Mouse (Mus musculus) thymus, postnatal 25 days (tissue): Measurements from ENCODE around the gene Gp9.

Source experiments
- DNase-seq: peaks from one replicate; pipeline ENCODE4 v3.0.0; 2022

Gene Gp9

DNA sequence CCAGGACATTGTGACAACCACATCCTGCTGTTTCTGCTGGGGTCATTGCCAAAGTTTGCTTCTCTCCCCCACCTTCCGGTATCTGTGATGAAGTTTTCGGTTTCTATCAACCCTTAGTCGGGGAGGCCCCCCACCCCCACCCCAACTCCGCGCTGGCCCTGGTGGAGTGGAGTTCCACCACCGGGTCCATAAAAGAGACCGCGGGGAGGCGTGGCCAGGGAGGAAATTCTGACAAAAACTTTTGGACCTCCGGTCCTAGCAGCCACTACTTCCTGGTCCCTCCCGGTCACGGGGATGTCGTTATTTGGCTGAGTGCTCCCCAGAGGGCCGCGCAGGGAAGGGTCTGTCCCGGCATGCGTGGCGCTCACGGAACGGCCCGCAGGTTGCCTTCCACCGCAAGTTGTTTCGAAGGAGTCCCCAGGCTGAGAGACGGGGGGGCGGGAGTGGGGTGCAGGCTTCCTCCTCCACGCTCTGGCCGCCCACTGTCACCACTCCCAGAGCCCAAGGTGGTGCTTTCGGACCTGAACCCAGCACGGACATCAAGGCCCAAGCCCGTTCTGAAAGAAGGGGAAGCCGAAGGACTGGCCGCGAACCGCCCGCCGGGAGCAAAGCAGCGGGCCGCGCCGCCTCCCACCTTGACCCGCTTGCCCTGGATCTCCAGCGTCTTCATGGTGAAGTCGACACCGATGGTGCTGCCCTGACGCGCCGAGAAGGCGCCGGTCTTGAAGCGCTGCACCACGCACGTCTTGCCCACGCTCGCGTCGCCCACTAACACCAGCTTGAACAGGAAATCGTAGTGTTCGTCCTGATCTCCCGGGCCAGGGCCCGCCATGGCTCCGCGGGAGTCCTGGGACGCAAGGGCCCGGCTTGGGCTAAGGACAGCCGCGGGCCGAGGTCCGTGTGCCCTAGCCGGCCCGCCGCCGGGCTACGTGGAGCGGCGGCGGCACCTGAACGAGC is 33.1 kb downstream of the Gp9 start:
- DNase-seq = peak; percentile 60

GRCm38 (mm10) chr6:87811675-87812338 is 33.9 kb downstream of the Gp9 start, which contains the start of gene Rab43:
Gene Rab43 (minus strand): TSS chr6:87812164.
- DNase-seq = peak; percentile 95

- no peak for DNase-seq
These were observed 34.8 kb downstream of the Gp9 start for GRCm38 (mm10) chr6:87812656-87813055.

GRCm38 (mm10) chr6:87814486-87814885 is 36.6 kb downstream of the Gp9 start:
- no peak for DNase-seq

GRCm38 (mm10) chr6:87820366-87820765 is 42.5 kb downstream of the Gp9 start:
- DNase-seq = no peak
